Mouse (Mus musculus) embryonic facial prominence, embryonic 14.5 days (tissue): ENCODE measurements around the gene Dus2. TPM values are rescaled to one million over a fixed set of nuclear protein-coding genes. Genes with fewer than 3 reads are reported as not detected.

Experiments used
- ATAC-seq: fragments of 200-750 bp; cut with Nextera tagmentation; 2 replicates; pipeline ENCODE4 v1.8.0; 2017; ENCODE audit warnings: low read depth, moderate number of reproducible peaks, moderate TSS enrichment
- DNase-seq: peaks from one replicate; pipeline ENCODE4 v3.0.0-alpha.2; 2015; ENCODE audit warnings: low spot score
- H3K27ac ChIP-seq: fragments of 300-500 bp; sonication (generic); replicated peaks from 2 replicates; pipeline ENCODE4 v1.5.1; 2014; ENCODE audit warnings: low read depth, mild to moderate bottlenecking, low read length, moderate library complexity
- H3K27me3 ChIP-seq: fragments of 300-500 bp; sonication (generic); replicated peaks from 2 replicates; pipeline ENCODE4 v1.6.1; 2014; ENCODE audit warnings: low read length; ENCODE audit not compliant: control insufficient read depth, insufficient read depth
- H3K36me3 ChIP-seq: fragments of 300-500 bp; sonication (generic); 2 replicates; pipeline ENCODE4 v1.6.1; 2014; ENCODE audit warnings: low read length, mixed read lengths; ENCODE audit not compliant: control insufficient read depth, insufficient read depth
- H3K4me1 ChIP-seq: fragments of 300-500 bp; sonication (generic); 2 replicates; pipeline ENCODE4 v1.6.1; 2014; ENCODE audit warnings: antibody characterized with exemption, low read length; ENCODE audit not compliant: control insufficient read depth, insufficient read depth
- H3K4me2 ChIP-seq: fragments of 300-500 bp; sonication (generic); 2 replicates; pipeline ENCODE4 v1.6.1; 2014; ENCODE audit warnings: low read depth, mild to moderate bottlenecking, low read length, moderate library complexity, mixed read lengths
- H3K4me3 ChIP-seq: fragments of 300-500 bp; sonication (generic); 2 replicates; pipeline ENCODE4 v1.5.1; 2014; ENCODE audit warnings: low read depth, mild to moderate bottlenecking, low read length
- H3K9ac ChIP-seq: fragments of 300-500 bp; sonication (generic); 2 replicates; pipeline ENCODE4 v1.6.1; 2014; ENCODE audit warnings: low read depth, mild to moderate bottlenecking, low read length, moderate library complexity, mixed read lengths
- H3K9me3 ChIP-seq: fragments of 300-500 bp; sonication (generic); 2 replicates; pipeline ENCODE4 v1.6.1; 2016; ENCODE audit warnings: low read length; ENCODE audit not compliant: control insufficient read depth
- WGBS: fragments of 180-500 bp; shearing (Covaris S2); extraction: QIAGEN DNeasy Blood & Tissue Kit; methylation state at CpG from one replicate; pipeline ENCODE4 v1.1.7; 2014; 5-methylcytosine and 5-hydroxymethylcytosine counted together
- polyA plus RNA-seq: library from polyadenylated mRNA; unstranded; fragments of >200 nt; fragmentation: Nextera tagmentation; extraction: Ambion mirVana; gene quantifications from 2 replicates; pipeline ENCODE4 v1.2.1, GENCODE M21; 2014

Gene Dus2
- polyA plus RNA-seq, 1 experiment from 2014 or later, result 16.0 TPM

- H3K4me1 ChIP-seq, result no peaks in the 10 kb centered on the region
- H3K4me2 ChIP-seq, result no peak overlapping the region
- ATAC-seq (no peak), DNase-seq (no peak)
- H3K9me3 ChIP-seq, result no peaks in the 10 kb centered on the region
- no peak overlapping the region for H3K9ac ChIP-seq
- no peak overlapping the region for H3K4me3 ChIP-seq
- H3K27ac ChIP-seq, result no peak overlapping the region
- peaks cover 35% of the 10 kb centered on the region for H3K36me3 ChIP-seq
- WGBS, result 86% methylated on average over 9 of the region's 9 CpGs
- no peaks in the 10 kb centered on the region for H3K27me3 ChIP-seq
Measured at GRCm38 (mm10) chr8:106052510-106053089, 61.5 kb downstream of the Dus2 start.

- H3K4me1 ChIP-seq, result 0 out of 2 replicates have a peak, but pooled peaks cover 4% of the 10 kb centered on the region
- H3K27ac ChIP-seq, result no peak overlapping the region
- no peak overlapping the region for H3K4me2 ChIP-seq
- no peaks in the 10 kb centered on the region for H3K9me3 ChIP-seq
- no peak for DNase-seq
- no peak overlapping the region for H3K9ac ChIP-seq
- peaks cover 35% of the 10 kb centered on the region for H3K36me3 ChIP-seq
- ATAC-seq, result no peak
- H3K4me3 ChIP-seq, result no peak overlapping the region
- H3K27me3 ChIP-seq, result no peaks in the 10 kb centered on the region
- whole genome bisulfite sequencing, result 70% methylated on average over 6 of the region's 6 CpGs
Measured at GRCm38 (mm10) chr8:106054190-106054811, 63.2 kb downstream of the Dus2 start.

GRCm38 (mm10) chr8:106055038-106055437 lies 63.9 kb downstream of the Dus2 start:
- 64% methylated on average over 3 of the region's 3 CpGs for WGBS
- H3K9ac ChIP-seq, result no peak overlapping the region

GRCm38 (mm10) chr8:106056455-106056982 lies 65.4 kb downstream of the Dus2 start:
- Histone ChIP-seq H3K27ac (no peak overlapping the region), H3K9me3 (no peaks in the 10 kb centered on the region), H3K4me1 (peaks cover 9% of the 10 kb centered on the region), H3K4me3 (no peak overlapping the region), H3K36me3 (peaks cover 24% of the 10 kb centered on the region), H3K9ac (no peak overlapping the region), H3K4me2 (no peak overlapping the region), H3K27me3 (no peaks in the 10 kb centered on the region)
- no peak for ATAC-seq
- no peak for DNase-seq
- WGBS, result 86% methylated on average over 4 of the region's 4 CpGs

More at GRCm38 (mm10) chr8:106055038-106055437, 63.9 kb downstream of the Dus2 start:
- Histone ChIP-seq H3K27ac (no peak overlapping the region), H3K36me3 (peaks cover 28% of the 10 kb centered on the region), H3K4me1 (0 out of 2 replicates have a peak, but pooled peaks cover 4% of the 10 kb centered on the region), H3K4me2 (no peak overlapping the region), H3K9me3 (no peaks in the 10 kb centered on the region), H3K4me3 (no peak overlapping the region), H3K27me3 (no peaks in the 10 kb centered on the region)
- DNase-seq (no peak), ATAC-seq (no peak)

- H3K27ac ChIP-seq, result peak within 1 kb of the TSS; percentile 92
- peak; percentile 98 for ATAC-seq
- whole genome bisulfite sequencing, result under 1% methylated on average over 38 of the region's 52 CpGs
Measured at GRCm38 (mm10) chr8:106058731-106059612, 67.8 kb downstream of the Dus2 start, which contains the start of gene Nfatc3. Gene Nfatc3, plus strand, starts transcription at chr8:106058840.

GRCm38 (mm10) chr8:106059613-106060371 lies 68.7 kb downstream of the Dus2 start:
- Histone ChIP-seq H3K4me1 (peaks cover 15% of the 10 kb centered on the region), H3K4me2 (peak overlapping the region; percentile 74), H3K9me3 (no peaks in the 10 kb centered on the region), H3K27ac (peak overlapping the region; percentile 92), H3K4me3 (peak overlapping the region; percentile 84), H3K36me3 (no peaks in the 10 kb centered on the region), H3K9ac (peak overlapping the region; percentile 89), H3K27me3 (no peaks in the 10 kb centered on the region)
- DNase-seq, result peak; percentile 62
- peak; percentile 80 for ATAC-seq
- WGBS, result 0% methylated on average over 38 of the region's 83 CpGs

More at GRCm38 (mm10) chr8:106058731-106059612, 67.8 kb downstream of the Dus2 start, which contains the start of gene Nfatc3:
- peaks cover 15% of the 10 kb centered on the region for H3K4me1 ChIP-seq
- DNase-seq, result peak; percentile 100
- H3K36me3 ChIP-seq, result 0 out of 2 replicates have a peak, but pooled peaks cover 1% of the 10 kb centered on the region
- H3K4me2 ChIP-seq, result peak within 1 kb of the TSS; percentile 74
- H3K4me3 ChIP-seq, result peak within 1 kb of the TSS; percentile 84
- H3K9me3 ChIP-seq, result no peaks in the 10 kb centered on the region
- no peaks in the 10 kb centered on the region for H3K27me3 ChIP-seq
- peak within 1 kb of the TSS; percentile 89 for H3K9ac ChIP-seq

- Histone ChIP-seq H3K9me3 (no peaks in the 10 kb centered on the region), H3K4me3 (peak overlapping the region; percentile 84), H3K4me2 (peak overlapping the region; percentile 74), H3K27ac (no peak overlapping the region), H3K4me1 (peaks cover 15% of the 10 kb centered on the region), H3K27me3 (no peaks in the 10 kb centered on the region), H3K36me3 (no peaks in the 10 kb centered on the region), H3K9ac (peak overlapping the region; percentile 89)
- no peak for DNase-seq
- WGBS, result 2% methylated on average over 3 of the region's 3 CpGs
- no peak for ATAC-seq
Measured at GRCm38 (mm10) chr8:106060521-106060920, 69.4 kb downstream of the Dus2 start.
